Mouse (Mus musculus): ENCODE data around the gene Pdcd7. TPM values are rescaled to one million over a fixed set of nuclear protein-coding genes. Genes with fewer than 3 reads are reported as not detected.
"Not testable (repeated sequence)": the region's sequence is repeated elsewhere in the genome, so short reads cannot be mapped to it uniquely, and the experiment has no call there.

Gene Pdcd7
- polyA plus RNA-seq, 1 experiment, result 7.3 TPM

DNA sequence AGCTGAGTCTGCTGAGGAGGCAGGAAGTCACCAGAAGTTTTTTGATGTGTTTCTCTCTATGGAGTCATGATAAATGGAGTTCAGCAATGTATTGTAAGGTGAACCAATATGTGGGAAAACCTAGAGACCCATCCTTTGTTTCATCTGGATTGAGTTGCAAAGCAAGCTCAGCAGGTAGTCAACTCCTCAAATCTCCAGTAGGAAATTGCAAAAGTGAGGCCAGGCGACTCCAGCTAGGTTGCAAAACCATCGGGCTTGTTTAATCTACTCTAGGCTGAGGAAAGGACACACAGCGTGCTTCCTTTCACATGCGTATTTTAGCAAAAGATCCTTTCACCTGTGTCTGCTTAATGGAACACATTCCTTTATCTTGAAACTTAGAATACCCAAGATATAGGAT is 6.8 kb upstream of the Pdcd7 start:
- no peaks in the 10 kb centered on the region for H3K4me1 ChIP-seq (ENCODE audit: control insufficient read depth, insufficient read depth, insufficient read length, low read length)
- H3K4me3 ChIP-seq (ENCODE audit: insufficient read depth, low read depth, low read length), result no peak overlapping the region
- H3K27ac ChIP-seq (replicated peaks; ENCODE audit: low read depth, low read length), result no peak overlapping the region

DNA sequence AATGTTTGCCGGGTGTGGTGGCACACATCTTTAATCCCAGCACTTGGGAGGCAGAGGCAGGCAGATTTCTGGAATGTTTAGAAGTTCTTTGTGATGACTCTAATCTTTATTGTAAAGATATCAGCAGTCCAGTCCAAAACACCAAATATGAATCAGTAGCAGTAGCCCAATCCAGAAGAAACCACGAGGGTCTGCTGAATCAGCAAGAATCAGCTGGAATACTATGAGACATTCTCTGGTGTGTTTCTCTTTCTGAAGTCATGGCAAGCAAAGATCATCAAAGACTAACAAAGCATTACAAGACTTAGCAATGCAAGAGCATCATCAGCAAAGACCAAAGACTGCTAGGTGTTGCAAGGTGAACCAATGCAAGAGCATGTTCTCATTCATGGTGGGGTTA is 5.5 kb upstream of the Pdcd7 start:
- Histone ChIP-seq H3K4me1 (ENCODE audit: control insufficient read depth, insufficient read depth, insufficient read length, low read length) (no peaks in the 10 kb centered on the region), H3K27ac (replicated peaks; ENCODE audit: low read depth, low read length) (no peak overlapping the region), H3K4me3 (ENCODE audit: insufficient read depth, low read depth, low read length) (no peak overlapping the region)

DNA sequence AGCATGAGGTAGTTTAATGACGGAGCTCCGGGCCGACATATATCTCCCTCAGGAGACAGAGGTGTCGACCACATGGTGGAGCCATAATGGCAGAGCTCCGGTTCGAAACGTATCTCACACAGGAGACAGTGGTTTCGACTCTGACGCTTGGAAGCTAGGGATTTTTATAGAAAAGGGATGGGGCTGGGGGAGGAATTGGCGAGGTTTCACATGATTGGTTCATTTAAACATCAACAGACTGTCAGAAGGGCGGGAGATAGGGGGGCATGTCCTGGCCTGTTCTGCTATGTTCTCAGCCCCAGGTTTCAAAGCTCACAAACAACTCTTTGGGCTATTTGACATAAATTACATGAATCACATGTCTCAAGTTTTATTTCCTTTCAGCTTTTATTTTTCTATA is 465 bp upstream of the Pdcd7 start:
- peak overlapping the region; percentile 87 for H3K27ac ChIP-seq (replicated peaks; ENCODE audit: low read depth, low read length)
- not testable (repeated sequence) for H3K4me1 ChIP-seq (ENCODE audit: control insufficient read depth, insufficient read depth, insufficient read length, low read length)
- H3K4me3 ChIP-seq (ENCODE audit: insufficient read depth, low read depth, low read length), result peak overlapping the region; percentile 84

- peaks cover 3% of the 10 kb centered on the region for H3K4me1 ChIP-seq (ENCODE audit: control insufficient read depth, insufficient read depth, insufficient read length, low read length)
- peak overlapping the region; percentile 84 for H3K4me3 ChIP-seq (ENCODE audit: insufficient read depth, low read depth, low read length)
- H3K27ac ChIP-seq (replicated peaks; ENCODE audit: low read depth, low read length), result peak overlapping the region; percentile 35
Measured at GRCm38 (mm10) chr9:65346476-65347111, 690 bp downstream of the Pdcd7 start.

DNA sequence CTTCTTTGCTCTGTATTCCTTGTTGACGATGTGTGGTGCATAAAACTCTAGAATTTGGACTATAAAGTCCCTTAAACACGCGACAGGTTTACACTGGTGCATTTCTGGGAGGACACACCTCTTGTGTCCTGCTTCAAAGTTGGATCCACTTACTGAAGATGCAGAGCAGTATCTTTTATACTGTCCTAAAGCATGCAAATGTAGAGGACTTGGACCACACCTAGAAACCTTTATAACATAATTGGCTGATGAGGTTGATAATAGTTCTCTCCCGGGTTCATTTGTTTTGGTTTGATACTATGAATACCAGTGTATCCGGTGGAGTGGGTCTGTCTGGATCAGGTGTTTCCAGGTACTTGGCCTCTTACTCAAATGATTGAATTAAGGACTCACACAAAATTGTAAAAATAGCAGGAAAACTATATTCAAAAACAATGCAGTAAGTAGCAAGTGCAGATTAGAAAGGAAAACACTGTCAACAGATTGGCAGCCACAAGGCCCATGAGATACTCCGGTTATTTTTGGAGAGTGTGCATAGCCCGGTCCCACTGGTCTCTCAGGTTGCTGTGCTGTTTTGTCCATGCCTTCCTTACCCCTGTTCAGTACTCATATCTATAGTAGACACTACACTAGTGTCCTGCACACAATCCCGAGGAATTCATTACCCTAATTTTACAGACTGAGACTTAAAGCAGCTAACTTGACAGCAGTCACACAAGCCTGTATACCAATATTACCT is 1.4 kb downstream of the Pdcd7 start:
- peak overlapping the region; percentile 84 for H3K4me3 ChIP-seq (ENCODE audit: insufficient read depth, low read depth, low read length)
- H3K27ac ChIP-seq (replicated peaks; ENCODE audit: low read depth, low read length), result peak overlapping the region; percentile 35; the same call in 1 of the 2 replicates
- H3K4me1 ChIP-seq (ENCODE audit: control insufficient read depth, insufficient read depth, insufficient read length, low read length), result peaks cover 3% of the 10 kb centered on the region

- Histone ChIP-seq H3K4me1 (ENCODE audit: control insufficient read depth, insufficient read depth, insufficient read length, low read length) (peaks cover 3% of the 10 kb centered on the region), H3K27ac (replicated peaks; ENCODE audit: low read depth, low read length) (no peak overlapping the region), H3K4me3 (ENCODE audit: insufficient read depth, low read depth, low read length) (no peak overlapping the region)
Measured at GRCm38 (mm10) chr9:65353251-65353650, 7.3 kb downstream of the Pdcd7 start.

GRCm38 (mm10) chr9:65356561-65356960 is 10.7 kb downstream of the Pdcd7 start:
- H3K27ac ChIP-seq (replicated peaks; ENCODE audit: low read depth, low read length), result no peak overlapping the region

DNA sequence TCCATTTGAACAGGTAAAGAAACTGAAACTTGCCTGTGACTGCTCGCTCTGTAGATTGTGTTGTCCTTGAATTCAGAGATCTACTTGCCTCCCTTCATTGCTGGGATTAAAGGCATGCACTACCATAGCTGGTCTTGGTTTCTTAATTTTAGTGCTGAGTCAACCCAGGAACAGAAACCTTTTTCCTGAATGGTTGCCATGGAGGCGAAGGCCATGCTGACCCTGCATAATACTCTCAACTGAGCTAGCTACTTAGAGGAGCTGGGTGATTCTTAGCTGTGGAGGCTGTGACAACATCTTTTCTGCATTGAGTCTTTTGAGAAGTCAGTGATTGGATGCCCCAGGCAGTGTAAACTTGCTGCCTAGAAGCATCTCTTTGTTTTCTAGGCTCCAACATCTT is 11.1 kb downstream of the Pdcd7 start:
- H3K4me1 ChIP-seq (ENCODE audit: control insufficient read depth, insufficient read depth, insufficient read length, low read length), result 0 out of 2 replicates have a peak, but pooled peaks cover 2% of the 10 kb centered on the region
- H3K27ac ChIP-seq (replicated peaks; ENCODE audit: low read depth, low read length), result no peak overlapping the region
- H3K4me3 ChIP-seq (ENCODE audit: insufficient read depth, low read depth, low read length), result no peak overlapping the region

More at GRCm38 (mm10) chr9:65356561-65356960, 10.7 kb downstream of the Pdcd7 start:
- H3K4me3 ChIP-seq (ENCODE audit: insufficient read depth, low read depth, low read length), result no peak overlapping the region
- 0 out of 2 replicates have a peak, but pooled peaks cover 2% of the 10 kb centered on the region for H3K4me1 ChIP-seq (ENCODE audit: control insufficient read depth, insufficient read depth, insufficient read length, low read length)

GRCm38 (mm10) chr9:65358956-65359480 is 13.1 kb downstream of the Pdcd7 start:
- H3K27ac ChIP-seq (replicated peaks; ENCODE audit: low read depth, low read length), result 0 out of 2 replicates have a peak overlapping the region, but pooled peaks have one; percentile 35
- H3K4me1 ChIP-seq (ENCODE audit: control insufficient read depth, insufficient read depth, insufficient read length, low read length), result 0 out of 2 replicates have a peak, but pooled peaks cover 2% of the 10 kb centered on the region
- no peak overlapping the region for H3K4me3 ChIP-seq (ENCODE audit: insufficient read depth, low read depth, low read length)

DNA sequence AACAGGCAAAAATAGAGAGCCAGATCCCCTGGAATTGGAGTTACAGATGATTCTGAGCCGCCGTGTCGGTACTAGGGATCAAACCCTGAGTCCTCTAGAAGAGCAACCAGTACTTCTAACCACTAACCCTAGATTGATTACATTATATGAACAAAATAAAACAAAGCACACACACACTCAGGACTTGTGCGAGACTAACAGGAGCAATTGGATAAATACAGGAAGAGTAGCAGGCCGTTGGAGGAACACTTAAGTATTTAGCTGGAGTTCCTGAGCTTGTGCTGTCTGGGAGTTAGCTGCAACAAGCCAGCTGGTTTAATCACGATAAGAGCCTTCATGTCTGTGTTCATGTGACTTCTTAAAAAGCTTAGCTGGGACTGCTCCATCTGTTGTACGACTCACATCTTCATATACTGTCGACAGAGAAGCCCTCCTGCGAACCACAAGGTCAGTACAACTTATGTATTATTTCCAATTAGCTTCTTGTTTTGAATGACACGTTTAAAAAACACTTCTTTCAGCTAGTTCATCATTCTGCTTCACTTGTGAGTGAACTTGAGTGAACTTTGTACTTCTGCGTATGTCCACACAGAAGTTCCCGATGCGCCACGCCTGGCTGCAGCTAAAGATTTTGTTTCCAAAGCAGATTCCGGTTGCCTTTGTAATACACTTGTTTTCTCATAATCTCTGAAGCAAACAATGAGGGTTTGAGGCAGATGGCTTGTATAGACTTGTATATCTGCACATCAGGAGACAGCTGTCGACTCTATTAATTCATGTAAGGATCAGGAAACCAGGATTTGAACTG is 14.9 kb downstream of the Pdcd7 start, which contains the start of gene Ubap1l:
Gene Ubap1l, plus strand, starts transcription at position 401 of the 808 bp plus-strand sequence.
- 0 out of 2 replicates have a peak, but pooled peaks cover 2% of the 10 kb centered on the region for H3K4me1 ChIP-seq (ENCODE audit: control insufficient read depth, insufficient read depth, insufficient read length, low read length)
- H3K27ac ChIP-seq (replicated peaks; ENCODE audit: low read depth, low read length), result no peak within 1 kb of the TSS

GRCm38 (mm10) chr9:65363684-65364083 is 17.8 kb downstream of the Pdcd7 start:
- H3K4me3 ChIP-seq (ENCODE audit: insufficient read depth, low read depth, low read length), result no peak overlapping the region
- H3K27ac ChIP-seq (replicated peaks; ENCODE audit: low read depth, low read length), result no peak overlapping the region
- H3K4me1 ChIP-seq (ENCODE audit: control insufficient read depth, insufficient read depth, insufficient read length, low read length), result 0 out of 2 replicates have a peak, but pooled peaks cover 2% of the 10 kb centered on the region

More for the DNA sequence above, 14.9 kb downstream of the Pdcd7 start, which contains the start of gene Ubap1l:
- H3K4me3 ChIP-seq (ENCODE audit: insufficient read depth, low read depth, low read length), result no peak within 1 kb of the TSS

DNA sequence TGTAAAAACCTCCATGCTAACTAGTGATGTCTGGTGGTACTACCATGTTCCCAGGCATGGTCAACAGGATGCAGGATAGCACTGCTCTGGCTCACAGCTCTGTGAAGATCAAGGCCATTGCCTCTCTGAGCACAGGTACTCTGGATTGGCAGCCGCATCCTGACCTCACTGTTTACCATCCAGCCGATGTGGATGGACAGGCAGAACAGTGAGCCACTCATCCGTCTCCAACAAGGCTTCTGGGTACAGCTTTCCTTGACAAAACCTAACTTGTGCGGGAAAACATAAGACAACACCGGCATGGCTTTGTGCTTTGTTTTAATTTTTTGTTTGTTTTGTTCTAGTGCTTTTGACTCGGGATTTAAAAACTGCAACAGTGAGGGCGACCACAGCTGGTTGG is 19.8 kb downstream of the Pdcd7 start:
- Histone ChIP-seq H3K4me1 (ENCODE audit: control insufficient read depth, insufficient read depth, insufficient read length, low read length) (no peaks in the 10 kb centered on the region), H3K27ac (replicated peaks; ENCODE audit: low read depth, low read length) (no peak overlapping the region), H3K4me3 (ENCODE audit: insufficient read depth, low read depth, low read length) (no peak overlapping the region)

DNA sequence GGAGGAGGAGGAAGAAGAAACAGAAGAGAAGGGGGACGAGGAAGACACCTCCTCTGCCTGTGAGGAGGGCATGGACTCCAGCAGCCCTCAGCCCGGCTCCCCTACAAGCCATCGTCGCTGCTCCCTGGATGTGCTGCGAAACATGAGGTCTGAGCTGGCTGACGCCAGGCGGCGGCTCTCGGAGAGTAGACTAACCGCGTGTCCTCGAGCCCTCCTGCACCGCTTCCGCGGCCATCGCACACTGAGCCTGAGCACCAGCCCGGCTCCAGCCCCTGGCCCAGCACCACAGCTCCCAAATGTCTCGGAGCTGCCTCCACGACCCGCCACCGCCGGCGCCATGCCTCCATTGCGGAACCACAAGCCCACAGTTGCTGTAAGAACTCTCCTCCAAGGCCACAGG is 25.9 kb downstream of the Pdcd7 start:
- H3K4me1 ChIP-seq (ENCODE audit: control insufficient read depth, insufficient read depth, insufficient read length, low read length), result peaks cover 13% of the 10 kb centered on the region
- H3K27ac ChIP-seq (replicated peaks; ENCODE audit: low read depth, low read length), result no peak overlapping the region

GRCm38 (mm10) chr9:65372449-65372848 is 26.5 kb downstream of the Pdcd7 start:
- peaks cover 18% of the 10 kb centered on the region for H3K4me1 ChIP-seq (ENCODE audit: control insufficient read depth, insufficient read depth, insufficient read length, low read length)
- no peak overlapping the region for H3K27ac ChIP-seq (replicated peaks; ENCODE audit: low read depth, low read length)
- H3K4me3 ChIP-seq (ENCODE audit: insufficient read depth, low read depth, low read length), result no peak overlapping the region

More for the DNA sequence above, 25.9 kb downstream of the Pdcd7 start:
- no peak overlapping the region for H3K4me3 ChIP-seq (ENCODE audit: insufficient read depth, low read depth, low read length)
